Mouse (Mus musculus): Measurements from ENCODE around the gene Rnf216. TPM values are rescaled to one million over a fixed set of nuclear protein-coding genes. Genes with fewer than 3 reads are reported as not detected.

Rnf216 gene
- total and polyA plus RNA-seq, 3 experiments: 16.4 to 123 (median 30.8) TPM

- Histone ChIP-seq H3K9ac (ENCODE audit: control insufficient read depth, low read depth, low read length, poor library complexity, severe bottlenecking) (no peak overlapping the region), H3K36me3 (ENCODE audit: control insufficient read depth in 1 of 2, insufficient read depth in 2 of 2, low read length in 2 of 2) (peaks cover 0 to 11% of the 10 kb centered on the region in 2 experiments; a peak in 2 of 4 replicates), H3K4me1 (ENCODE audit: control insufficient read depth in 1 of 2, insufficient read depth in 2 of 2, low read length in 2 of 2) (no peaks in the 10 kb centered on the region), H3K27ac (ENCODE audit: control insufficient read depth, low read depth, low read length) (no peak overlapping the region), H3K79me2 (ENCODE audit: control insufficient read depth, insufficient read depth, low read length, poor library complexity) (no peaks in the 10 kb centered on the region), H3K27me3 (ENCODE audit: control insufficient read depth in 1 of 2, insufficient read depth in 2 of 2, low read length in 2 of 2) (no peaks in the 10 kb centered on the region), H3K4me3 (ENCODE audit: control insufficient read depth in 1 of 2, insufficient read depth in 1 of 2, low read depth in 2 of 2, low read length in 2 of 2) (no peak overlapping the region), H3K9me3 (replicated peaks; ENCODE audit: insufficient read depth, low read length) (no peaks in the 10 kb centered on the region)
- no peak for TF ChIP-seq USF1 (IDR thresholded peaks at IDR 0.05; ENCODE audit: low read depth, low read length)
- TF ChIP-seq POLR2AphosphoS2 (IDR thresholded peaks at IDR 0.05; ENCODE audit: low read length): no peak
- no peak for TF ChIP-seq NRF1 (IDR thresholded peaks at IDR 0.05; ENCODE audit: insufficient read depth, low read depth, low read length, poor library complexity, severe bottlenecking)
- TF ChIP-seq USF2 (IDR thresholded peaks at IDR 0.05; ENCODE audit: borderline replicate concordance in 1 of 2, insufficient read depth in 1 of 2, low read depth in 1 of 2, low read length in 2 of 2): no peak
- no peak for TF ChIP-seq NELFE (IDR thresholded peaks at IDR 0.05; ENCODE audit: low read depth, low read length)
- no peak for TF ChIP-seq MAFK (IDR thresholded peaks at IDR 0.05; ENCODE audit: borderline replicate concordance, low read depth, low read length)
- TF ChIP-seq BHLHE40 (IDR thresholded peaks at IDR 0.05; ENCODE audit: borderline replicate concordance, low read depth, low read length): no peak
- TF ChIP-seq ZC3H11A (IDR thresholded peaks at IDR 0.05; ENCODE audit: low read depth, low read length): no peak
- DNase-seq (ENCODE audit: low read depth, low spot score): no peak
Measured at GRCm38 (mm10) chr5:143009383-143009782, 103.4 kb downstream of the Rnf216 start.

- H3K9ac ChIP-seq (ENCODE audit: control insufficient read depth, low read depth, low read length, poor library complexity, severe bottlenecking): no peak overlapping the region
- DNase-seq (ENCODE audit: low read depth, low spot score): no peak
- H3K79me2 ChIP-seq (ENCODE audit: control insufficient read depth, insufficient read depth, low read length, poor library complexity): no peaks in the 10 kb centered on the region
- H3K36me3 ChIP-seq (ENCODE audit: control insufficient read depth in 1 of 2, insufficient read depth in 2 of 2, low read length in 2 of 2): no peaks in the 10 kb centered on the region; a peak in 2 of 4 replicates
- no peaks in the 10 kb centered on the region for H3K27me3 ChIP-seq (ENCODE audit: control insufficient read depth in 1 of 2, insufficient read depth in 2 of 2, low read length in 2 of 2)
- TF ChIP-seq HCFC1 (IDR thresholded peaks at IDR 0.05; ENCODE audit: low read depth, low read length): no peak
- TF ChIP-seq SIN3A (IDR thresholded peaks at IDR 0.05; ENCODE audit: low read length): no peak
- H3K9me3 ChIP-seq (replicated peaks; ENCODE audit: insufficient read depth, low read length): no peaks in the 10 kb centered on the region
- no peaks in the 10 kb centered on the region for H3K4me1 ChIP-seq (ENCODE audit: control insufficient read depth in 1 of 2, insufficient read depth in 2 of 2, low read length in 2 of 2)
- no peak overlapping the region for H3K27ac ChIP-seq (ENCODE audit: control insufficient read depth, low read depth, low read length)
- no peak overlapping the region for H3K4me3 ChIP-seq (ENCODE audit: control insufficient read depth in 1 of 2, insufficient read depth in 1 of 2, low read depth in 2 of 2, low read length in 2 of 2)
Measured at GRCm38 (mm10) chr5:143000654-143001500, 111.9 kb downstream of the Rnf216 start.

- TF ChIP-seq MYB (IDR thresholded peaks at IDR 0.05; ENCODE audit: low read depth, low read length) (no peak), MXI1 (IDR thresholded peaks at IDR 0.05; ENCODE audit: low read depth, low read length) (no peak), MYC (IDR thresholded peaks at IDR 0.05; ENCODE audit: low read depth, low read length) (no peak), ELF1 (IDR thresholded peaks at IDR 0.05; ENCODE audit: low read depth, low read length) (no peak), NRF1 (IDR thresholded peaks at IDR 0.05; ENCODE audit: insufficient read depth, low read depth, low read length, poor library complexity, severe bottlenecking) (no peak), CHD2 (IDR thresholded peaks at IDR 0.05; ENCODE audit: low read length) (no peak), POLR2A (IDR thresholded peaks at IDR 0.05; ENCODE audit: control insufficient read depth in 1 of 2, insufficient read depth in 1 of 2, low read depth in 1 of 2, low read length in 2 of 2, poor library complexity in 1 of 2) (no peak), RCOR1 (IDR thresholded peaks at IDR 0.05; ENCODE audit: low read depth, low read length) (no peak), RAD21 (IDR thresholded peaks at IDR 0.05; ENCODE audit: low read depth, low read length) (no peak), MAX (IDR thresholded peaks at IDR 0.05; ENCODE audit: low read length) (no peak), SIN3A (IDR thresholded peaks at IDR 0.05; ENCODE audit: low read length) (no peak), TAL1 (IDR thresholded peaks at IDR 0.05; ENCODE audit: low read length) (no peak), JUND (IDR thresholded peaks at IDR 0.05; ENCODE audit: low read depth, low read length) (no peak), EP300 (IDR thresholded peaks at IDR 0.05; ENCODE audit: low read depth in 1 of 2, low read length in 2 of 2) (no peak), MAZ (IDR thresholded peaks at IDR 0.05; ENCODE audit: low read depth, low read length) (no peak), POLR2AphosphoS2 (IDR thresholded peaks at IDR 0.05; ENCODE audit: low read length) (no peak), ZMIZ1 (IDR thresholded peaks at IDR 0.05; ENCODE audit: low read depth, low read length) (no peak), USF2 (IDR thresholded peaks at IDR 0.05; ENCODE audit: borderline replicate concordance in 1 of 2, insufficient read depth in 1 of 2, low read depth in 1 of 2, low read length in 2 of 2) (no peak)
- DNase-seq (ENCODE audit: low read depth, low spot score): no peak
- Histone ChIP-seq H3K27me3 (ENCODE audit: control insufficient read depth in 1 of 2, insufficient read depth in 2 of 2, low read length in 2 of 2) (no peaks in the 10 kb centered on the region), H3K79me2 (ENCODE audit: control insufficient read depth, insufficient read depth, low read length, poor library complexity) (no peaks in the 10 kb centered on the region), H3K4me1 (ENCODE audit: control insufficient read depth in 1 of 2, insufficient read depth in 2 of 2, low read length in 2 of 2) (no peaks in the 10 kb centered on the region), H3K9me3 (replicated peaks; ENCODE audit: insufficient read depth, low read length) (no peaks in the 10 kb centered on the region), H3K9ac (ENCODE audit: control insufficient read depth, low read depth, low read length, poor library complexity, severe bottlenecking) (no peak overlapping the region), H3K4me3 (ENCODE audit: control insufficient read depth in 1 of 2, insufficient read depth in 1 of 2, low read depth in 2 of 2, low read length in 2 of 2) (no peak overlapping the region), H3K27ac (ENCODE audit: control insufficient read depth, low read depth, low read length) (no peak overlapping the region), H3K36me3 (ENCODE audit: control insufficient read depth in 1 of 2, insufficient read depth in 2 of 2, low read length in 2 of 2) (no peaks in the 10 kb centered on the region; a peak in 2 of 4 replicates)
Measured at GRCm38 (mm10) chr5:143000091-143000490, 112.7 kb downstream of the Rnf216 start.
